Mouse (Mus musculus) hindbrain, embryonic 11.5 days (tissue): ENCODE results near the gene Hist1h3e. TPM values are rescaled to one million over a fixed set of nuclear protein-coding genes. Genes with fewer than 3 reads are reported as not detected.
A peak's percentile ranks its signal among the peaks of the same experiment; 100 is the strongest.
"Not testable (repeated sequence)": the region's sequence is repeated elsewhere in the genome, so short reads cannot be mapped to it uniquely, and the experiment has no call there.

Experiments
- ATAC-seq: fragments of 200-750 bp; cut with Nextera tagmentation; 2 replicates; pipeline ENCODE4 v1.8.0; 2017; ENCODE audit warnings: mild to moderate bottlenecking, moderate TSS enrichment, moderate library complexity; ENCODE audit not compliant: low FRiP score
- DNase-seq: peaks from one replicate; pipeline ENCODE4 v3.0.0-alpha.2; 2015; ENCODE audit warnings: low spot score
- H3K27ac ChIP-seq: fragments of 300-500 bp; sonication (generic); 2 replicates; pipeline ENCODE4 v1.5.1; 2014; ENCODE audit warnings: mild to moderate bottlenecking, low read depth, low read length
- H3K27me3 ChIP-seq: fragments of 300-500 bp; sonication (generic); 2 replicates; pipeline ENCODE4 v1.6.1; 2014; ENCODE audit warnings: mild to moderate bottlenecking, low read length, moderate library complexity, mixed read lengths; ENCODE audit not compliant: control insufficient read depth, insufficient read depth
- H3K36me3 ChIP-seq: fragments of 300-500 bp; sonication (generic); 2 replicates; pipeline ENCODE4 v1.6.1; 2014; ENCODE audit warnings: mild to moderate bottlenecking, low read length, moderate library complexity, mixed read lengths; ENCODE audit not compliant: control insufficient read depth, insufficient read depth
- H3K4me1 ChIP-seq: fragments of 300-500 bp; sonication (generic); replicated peaks from 2 replicates; pipeline ENCODE4 v1.6.1; 2014; ENCODE audit warnings: low read length, mixed read lengths; ENCODE audit not compliant: control insufficient read depth, insufficient read depth
- H3K4me2 ChIP-seq: fragments of 300-500 bp; sonication (generic); replicated peaks from 2 replicates; pipeline ENCODE4 v1.6.1; 2014; ENCODE audit warnings: mild to moderate bottlenecking, low read depth, low read length
- H3K4me3 ChIP-seq: fragments of 300-500 bp; sonication (generic); 2 replicates; pipeline ENCODE4 v1.5.1; 2014; ENCODE audit warnings: low read depth, low read length
- H3K9ac ChIP-seq: fragments of 300-500 bp; sonication (generic); 2 replicates; pipeline ENCODE4 v1.6.1; 2014; ENCODE audit warnings: low read depth, low read length
- H3K9me3 ChIP-seq: fragments of 300-500 bp; sonication (generic); 2 replicates; pipeline ENCODE4 v1.6.1; 2016; ENCODE audit warnings: low read length; ENCODE audit not compliant: control insufficient read depth
- WGBS: fragments of 180-500 bp; shearing (Covaris S2); extraction: QIAGEN DNeasy Blood & Tissue Kit; methylation state at CpG from one replicate; pipeline ENCODE4 v1.1.7; 2014; 5-methylcytosine and 5-hydroxymethylcytosine counted together
- polyA plus RNA-seq: library from polyadenylated mRNA; unstranded; fragments of >200 nt; fragmentation: Nextera tagmentation; extraction: Ambion mirVana; gene quantifications from 2 replicates; pipeline ENCODE4 v1.2.1, GENCODE M21; 2014

The Hist1h3e gene
- polyA plus RNA-seq, 1 experiment from 2014 or later, result 6.9 TPM

- DNase-seq (peak; percentile 87), ATAC-seq (peak; percentile 91)
- H3K27me3 ChIP-seq, H3K9me3 ChIP-seq, H3K4me1 ChIP-seq, H3K36me3 ChIP-seq: not testable (repeated sequence)
- peak overlapping the region; percentile 84 for H3K9ac ChIP-seq
- peak overlapping the region; percentile 42 for H3K4me3 ChIP-seq
- H3K4me2 ChIP-seq, result peak overlapping the region; percentile 70
- H3K27ac ChIP-seq, result peak overlapping the region; percentile 96
- WGBS, result under 1% methylated on average over 20 of the region's 36 CpGs
These were observed 23.4 kb upstream of the Hist1h3e start for GRCm38 (mm10) chr13:23585442-23586098.

GRCm38 (mm10) chr13:23585029-23585441, 22.9 kb upstream of the Hist1h3e start:
- no peaks in the 10 kb centered on the region for H3K27me3 ChIP-seq
- H3K9ac ChIP-seq, result peak overlapping the region; percentile 84
- ATAC-seq (0 out of 2 replicates have a peak, but pooled peaks have one; percentile 7), DNase-seq (peak; percentile 80)
- no peaks in the 10 kb centered on the region for H3K9me3 ChIP-seq
- peaks cover 3% of the 10 kb centered on the region; the same call in 1 of the 2 replicates for H3K4me1 ChIP-seq
- under 1% methylated on average over 21 of the region's 21 CpGs for WGBS
- H3K36me3 ChIP-seq, result no peaks in the 10 kb centered on the region
- H3K4me3 ChIP-seq, result peak overlapping the region; percentile 42
- peak overlapping the region; percentile 70 for H3K4me2 ChIP-seq
- H3K27ac ChIP-seq, result peak overlapping the region; percentile 96

- Histone ChIP-seq H3K9me3 (no peaks in the 10 kb centered on the region), H3K27me3 (no peaks in the 10 kb centered on the region), H3K4me2 (peak overlapping the region; percentile 70), H3K4me3 (peak overlapping the region; percentile 42; the same call in 1 of the 2 replicates), H3K36me3 (no peaks in the 10 kb centered on the region), H3K9ac (peak overlapping the region; percentile 84), H3K27ac (peak overlapping the region; percentile 96), H3K4me1 (peaks cover 3% of the 10 kb centered on the region; the same call in 1 of the 2 replicates)
- DNase-seq (no peak), ATAC-seq (no peak)
These were observed 22.2 kb upstream of the Hist1h3e start for GRCm38 (mm10) chr13:23584331-23584730.

GRCm38 (mm10) chr13:23583387-23584068, 21.4 kb upstream of the Hist1h3e start:
- Histone ChIP-seq H3K9me3 (no peaks in the 10 kb centered on the region), H3K4me2 (no peak overlapping the region), H3K27me3 (no peaks in the 10 kb centered on the region), H3K9ac (no peak overlapping the region), H3K4me1 (peaks cover 3% of the 10 kb centered on the region; the same call in 1 of the 2 replicates), H3K36me3 (no peaks in the 10 kb centered on the region), H3K27ac (peak overlapping the region; percentile 75), H3K4me3 (no peak overlapping the region)
- DNase-seq (no peak), ATAC-seq (no peak)

- peak; percentile 49 for DNase-seq
- peak overlapping the region; percentile 83 for H3K4me2 ChIP-seq
- peak overlapping the region; percentile 88 for H3K27ac ChIP-seq
- no peaks in the 10 kb centered on the region for H3K9me3 ChIP-seq
- H3K9ac ChIP-seq, result peak overlapping the region; percentile 63
- ATAC-seq, result no peak
- no peaks in the 10 kb centered on the region for H3K36me3 ChIP-seq
- H3K27me3 ChIP-seq, result no peaks in the 10 kb centered on the region
- peaks cover 3% of the 10 kb centered on the region; the same call in 1 of the 2 replicates for H3K4me1 ChIP-seq
- peak overlapping the region; percentile 44 for H3K4me3 ChIP-seq
- 5% methylated on average over 6 of the region's 6 CpGs for WGBS
These were observed 20.3 kb upstream of the Hist1h3e start for GRCm38 (mm10) chr13:23582219-23583056.

GRCm38 (mm10) chr13:23581408-23582218, 19.4 kb upstream of the Hist1h3e start, which contains the start of gene Hist1h4d:
TSS of gene Hist1h4d (plus strand) at chr13:23581598.
- peak; percentile 99 for DNase-seq
- Histone ChIP-seq H3K27me3 (no peaks in the 10 kb centered on the region), H3K4me2 (peak within 1 kb of the TSS; percentile 83), H3K36me3 (no peaks in the 10 kb centered on the region), H3K4me1 (peaks cover 3% of the 10 kb centered on the region; the same call in 1 of the 2 replicates), H3K27ac (peak within 1 kb of the TSS; percentile 88), H3K9ac (peak within 1 kb of the TSS; percentile 63), H3K4me3 (peak within 1 kb of the TSS; percentile 44), H3K9me3 (no peaks in the 10 kb centered on the region)
- WGBS, result under 1% methylated on average over 43 of the region's 43 CpGs
- ATAC-seq, result peak; percentile 90

GRCm38 (mm10) chr13:23577835-23578234, 15.7 kb upstream of the Hist1h3e start:
- Histone ChIP-seq H3K27ac (0 out of 2 replicates have a peak overlapping the region, but pooled peaks have one; percentile 24), H3K9me3 (no peaks in the 10 kb centered on the region), H3K27me3 (no peaks in the 10 kb centered on the region), H3K4me1 (peaks cover 2% of the 10 kb centered on the region; the same call in 1 of the 2 replicates), H3K36me3 (no peaks in the 10 kb centered on the region), H3K4me2 (no peak overlapping the region), H3K4me3 (no peak overlapping the region), H3K9ac (no peak overlapping the region)
- ATAC-seq (no peak), DNase-seq (no peak)
- WGBS, result 87% methylated on average over 1 of the region's 1 CpGs
